Mouse (Mus musculus) granulocyte monocyte progenitor cell, adult 5-6 weeks (primary cell): ENCODE data around the gene Egfr. TPM values are rescaled to one million over a fixed set of nuclear protein-coding genes. Genes with fewer than 3 reads are reported as not detected.

Experiments
- ATAC-seq: replicated peaks from 2 replicates; pipeline ENCODE4 v1.8.0; 2016; ENCODE audit warnings: mild to moderate bottlenecking, moderate TSS enrichment, inconsistent platforms; ENCODE audit not compliant: poor library complexity, severe bottlenecking
- total RNA-seq, 2 experiments: library from RNA; stranded (forward) in 1 of 2; stranded (reverse) in 1 of 2; fragments of 200-712, 200-1000 nt in 1 of 2; fragments of >200 nt in 1 of 2; fragmentation: Nextera tagmentation in 1 of 2; gene quantifications; 2 replicates each; pipeline ENCODE4 v1.2.3; 2014 to 2017

Gene Egfr
- total RNA-seq, 2 experiments from 2014 or later: not detected

- ATAC-seq: no peak
These were observed 129.9 kb downstream of the Egfr start for GRCm38 (mm10) chr11:16881932-16882331.

- ATAC-seq: no peak
These were observed 134.1 kb downstream of the Egfr start for GRCm38 (mm10) chr11:16886152-16886551.

- no peak for ATAC-seq
These were observed 136.1 kb downstream of the Egfr start for GRCm38 (mm10) chr11:16888086-16888485.

- ATAC-seq: no peak
These were observed 143.7 kb downstream of the Egfr start for GRCm38 (mm10) chr11:16895441-16896356.

GRCm38 (mm10) chr11:16897681-16898080 is 145.7 kb downstream of the Egfr start:
- ATAC-seq: no peak

- no peak for ATAC-seq
These were observed 148.2 kb downstream of the Egfr start for GRCm38 (mm10) chr11:16900182-16900581.

GRCm38 (mm10) chr11:16900653-16901416 is 148.8 kb downstream of the Egfr start:
- no peak for ATAC-seq

- ATAC-seq: no peak
These were observed 152.5 kb downstream of the Egfr start for GRCm38 (mm10) chr11:16904302-16905011.

- ATAC-seq: no peak
These were observed 153.0 kb downstream of the Egfr start for GRCm38 (mm10) chr11:16905012-16905332.

- ATAC-seq: no peak
These were observed 154.5 kb downstream of the Egfr start for GRCm38 (mm10) chr11:16906530-16906929.

GRCm38 (mm10) chr11:16907517-16908129 is 155.6 kb downstream of the Egfr start:
- no peak for ATAC-seq

- no peak for ATAC-seq
These were observed 162.8 kb downstream of the Egfr start for GRCm38 (mm10) chr11:16914756-16915155.

GRCm38 (mm10) chr11:16915850-16916249 is 163.8 kb downstream of the Egfr start:
- ATAC-seq: no peak

GRCm38 (mm10) chr11:16917512-16917911 is 165.5 kb downstream of the Egfr start:
- ATAC-seq: peak; percentile 78

- peak; percentile 100 for ATAC-seq
These were observed 180.2 kb downstream of the Egfr start for GRCm38 (mm10) chr11:16932159-16932558.

- no peak for ATAC-seq
These were observed 183.7 kb downstream of the Egfr start for GRCm38 (mm10) chr11:16935577-16936236.

- ATAC-seq: peak; percentile 24; the same call in 1 of the 2 replicates
These were observed 189.2 kb downstream of the Egfr start for GRCm38 (mm10) chr11:16941103-16941793.

- ATAC-seq: no peak
These were observed 190.0 kb downstream of the Egfr start for GRCm38 (mm10) chr11:16941973-16942452.

- ATAC-seq: no peak
These were observed 191.0 kb downstream of the Egfr start for GRCm38 (mm10) chr11:16943016-16943415.
